In genomic region chr19:32211293-32211585, GRCm38 (mm10) we compare ENCODE assay signal across 8 mouse cellular contexts.
DNase-seq lines count a peak whose midpoint lies in the region; ATAC-seq and TF ChIP-seq lines count a peak whose summit lies in the region.

No protein-coding gene starts in this region.

- POLR2A ChIA-PET in Patski (lab: Charles Lee) = no interaction called here

- TF ChIP-seq CTCF in Patski (IDR thresholded peaks at IDR 0.05) = no peak

- H3K4me2 ChIP-seq in kidney, embryonic 15.5 days = peak overlapping the region; percentile 73

- DNase-seq in kidney, postnatal 25 days = no peak
- DNase-seq in Patski (ENCODE audit: low read depth, low spot score) = no peak
- DNase-seq in hindbrain, embryonic 10.5 days (ENCODE audit: low spot score) = no peak
- no peak for DNase-seq in thymus, postnatal 14 days
- no peak for DNase-seq in adrenal gland, adult (ENCODE audit: inconsistent age in 2 of 2, low spot score in 1 of 2)

- CTCF ChIA-PET in Patski (lab: Charles Lee) = interaction anchor here (0.6 to 2.8 kb wide), 4 partner anchors 11 to 82 kb away, joined by 3 to 28 read pairs (median 3); no protein-coding TSS in a partner anchor

- no peaks in the 10 kb centered on the region for H3K27me3 ChIP-seq in kidney, embryonic 15.5 days
- no peaks in the 10 kb centered on the region for H3K27me3 ChIP-seq in Patski
- no peaks in the 10 kb centered on the region for H3K27me3 ChIP-seq in hindbrain, embryonic 10.5 days (ENCODE audit: insufficient read depth, poor library complexity, severe bottlenecking)

- no peaks in the 10 kb centered on the region for H3K9me3 ChIP-seq in kidney, embryonic 15.5 days (replicated peaks)
- H3K9me3 ChIP-seq in hindbrain, embryonic 10.5 days = no peaks in the 10 kb centered on the region

- H3K9ac ChIP-seq in kidney, embryonic 15.5 days = peak overlapping the region; percentile 46; the same call in 1 of the 2 replicates

- H3K27ac ChIP-seq in kidney, embryonic 15.5 days = peak overlapping the region; percentile 88
- peak overlapping the region; percentile 84 for H3K27ac ChIP-seq in hindbrain, embryonic 10.5 days

- peaks cover 17% of the 10 kb centered on the region for H3K4me1 ChIP-seq in kidney, embryonic 15.5 days
- peaks cover 14% of the 10 kb centered on the region for H3K4me1 ChIP-seq in hindbrain, embryonic 10.5 days (replicated peaks)

- peak overlapping the region; percentile 49 for H3K4me3 ChIP-seq in kidney, embryonic 15.5 days (replicated peaks)
- H3K4me3 ChIP-seq in hindbrain, embryonic 10.5 days = peak overlapping the region; percentile 56

- no peaks in the 10 kb centered on the region for H3K36me3 ChIP-seq in kidney, embryonic 15.5 days
- no peaks in the 10 kb centered on the region for H3K36me3 ChIP-seq in hindbrain, embryonic 10.5 days

- in situ Hi-C loops in Patski (cut with MboI; ENCODE audit: low pct_unique_long_range_greater_than_20kb) = no loop called here

- peak; percentile 70 for ATAC-seq in kidney, embryonic 15.5 days (replicated peaks; ENCODE audit: low FRiP score)
- ATAC-seq in Patski = peak; percentile 30
- peak; percentile 41; the same call in 1 of the 2 replicates for ATAC-seq in megakaryocyte-erythroid progenitor cell, adult 5-6 weeks (replicated peaks; ENCODE audit: low FRiP score, low TSS enrichment, poor library complexity, severe bottlenecking)
- no peak for ATAC-seq in monocyte, adult 5-6 weeks (replicated peaks; ENCODE audit: insufficient number of reproducible peaks, low FRiP score, low TSS enrichment, poor library complexity, severe bottlenecking)
